Mouse (Mus musculus) heart, adult 2 months (tissue): Measurements from ENCODE around the gene Ap1g2.

ENCODE experiments used
- CTCF ChIP-seq: fragments of 200-600 bp; IDR thresholded peaks from 2 replicates; pipeline ENCODE4 v1.8.1; 2022; ENCODE audit warnings: antibody characterized with exemption, mild to moderate bottlenecking, moderate library complexity
- POLR2A ChIP-seq: fragments of 200-500 bp; IDR thresholded peaks from 2 replicates; pipeline ENCODE4 v1.6.1; 2011; ENCODE audit warnings: mild to moderate bottlenecking, low read depth, low read length, control low read depth; ENCODE audit not compliant: insufficient read depth

- no peak for TF ChIP-seq POLR2A
- no peak for TF ChIP-seq CTCF
Observed at GRCm38 (mm10) chr14:55122359-55122758, 16.0 kb upstream of the Ap1g2 start.
